Comparison of ENCODE assay signal across 18 mouse cellular contexts in the genomic region with DNA sequence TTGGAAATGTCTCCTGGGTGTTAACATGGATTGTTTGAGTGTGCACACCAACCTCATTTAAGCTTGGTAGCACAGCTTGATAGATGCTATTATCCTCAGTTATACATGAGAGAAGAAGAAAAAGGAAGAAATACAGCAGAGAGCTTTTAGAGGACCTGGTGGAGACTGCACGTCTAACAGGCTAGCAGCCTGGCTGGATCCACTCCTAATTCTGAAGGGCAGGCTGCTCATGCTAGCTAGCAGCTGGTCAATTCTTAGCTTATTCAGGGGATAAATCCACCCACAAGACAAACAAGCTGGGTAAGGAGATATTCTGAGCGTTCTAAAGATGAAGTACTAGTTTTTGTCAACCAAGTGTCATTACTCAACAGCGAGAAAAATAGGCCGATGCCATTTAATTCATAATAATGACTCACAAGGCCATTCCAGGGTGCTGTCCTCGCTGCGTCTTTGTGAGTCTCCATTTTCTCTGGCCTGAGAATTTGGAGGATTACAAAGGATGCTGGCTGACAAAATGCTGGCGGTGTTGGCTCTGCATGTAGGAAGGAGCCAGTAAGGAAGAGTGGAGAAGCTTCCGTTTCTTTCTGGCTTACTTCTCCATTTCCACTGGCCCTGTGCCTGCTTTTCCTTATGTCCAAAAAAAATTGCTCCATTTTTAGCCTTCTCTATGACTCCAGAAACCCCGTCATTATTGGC.
A peak's percentile ranks its signal among the peaks of the same experiment; 100 is the strongest.
DNase-seq lines count a peak whose midpoint lies in the region; ATAC-seq lines count a peak whose summit lies in the region.
"Had no signal": no experiment of that assay in that cellular context is flagged by ENCODE, and none has a peak within 500 bp of the region (broad histone marks: within the 10 kb centered on the region; RNA-seq: fewer than 3 reads in every experiment).

No protein-coding gene starts in this region.

- peaks cover 6% of the 10 kb centered on the region; the same call in 1 of the 2 replicates for H3K4me1 ChIP-seq in hindbrain, embryonic 12.5 days
- H3K4me1 ChIP-seq in kidney, embryonic 15.5 days = 0 out of 2 replicates have a peak, but pooled peaks cover 4% of the 10 kb centered on the region
- H3K4me1 ChIP-seq: intestine, embryonic 15.5 days had no signal

- H3K9me3 ChIP-seq in hindbrain, embryonic 12.5 days (replicated peaks) = no peaks in the 10 kb centered on the region
- H3K9me3 ChIP-seq in kidney, embryonic 15.5 days (replicated peaks) = no peaks in the 10 kb centered on the region
- H3K9me3 ChIP-seq: embryonic facial prominence, embryonic 13.5 days; heart, embryonic 15.5 days; hindbrain, embryonic 13.5 days; intestine, embryonic 15.5 days; limb, embryonic 12.5 days had no signal

- H3K9ac ChIP-seq in hindbrain, embryonic 12.5 days = no peak overlapping the region
- no peak overlapping the region for H3K9ac ChIP-seq in kidney, embryonic 15.5 days
- H3K9ac ChIP-seq: embryonic facial prominence, embryonic 13.5 days; heart, embryonic 15.5 days; hindbrain, embryonic 13.5 days; intestine, embryonic 15.5 days; limb, embryonic 12.5 days; liver, embryonic 14.5 days had no signal

- no peaks in the 10 kb centered on the region for H3K36me3 ChIP-seq in hindbrain, embryonic 12.5 days
- H3K36me3 ChIP-seq in kidney, embryonic 15.5 days = no peaks in the 10 kb centered on the region
- H3K36me3 ChIP-seq: embryonic facial prominence, embryonic 13.5 days; heart, embryonic 15.5 days; hindbrain, embryonic 13.5 days; intestine, embryonic 15.5 days; limb, embryonic 12.5 days had no signal

- H3K4me3 ChIP-seq in hindbrain, embryonic 12.5 days = no peak overlapping the region
- H3K4me3 ChIP-seq in kidney, embryonic 15.5 days (replicated peaks) = no peak overlapping the region
- H3K4me3 ChIP-seq: embryonic facial prominence, embryonic 13.5 days; heart, embryonic 15.5 days; hindbrain, embryonic 13.5 days; intestine, embryonic 15.5 days; limb, embryonic 12.5 days had no signal

- no peaks in the 10 kb centered on the region for H3K27me3 ChIP-seq in hindbrain, embryonic 12.5 days
- H3K27me3 ChIP-seq in kidney, embryonic 15.5 days = peaks cover 5% of the 10 kb centered on the region; the same call in 1 of the 2 replicates
- H3K27me3 ChIP-seq: embryonic facial prominence, embryonic 13.5 days; heart, embryonic 15.5 days; intestine, embryonic 15.5 days had no signal

- H3K27ac ChIP-seq in hindbrain, embryonic 12.5 days = no peak overlapping the region
- no peak overlapping the region for H3K27ac ChIP-seq in kidney, embryonic 15.5 days
- H3K27ac ChIP-seq: embryonic facial prominence, embryonic 13.5 days; heart, embryonic 15.5 days; hindbrain, embryonic 13.5 days; intestine, embryonic 15.5 days; kidney, postnatal 0 days; limb, embryonic 12.5 days; liver, embryonic 14.5 days had no signal

- 84% methylated on average over 9 of the region's 9 CpGs for WGBS in hindbrain, embryonic 12.5 days
- 80% methylated on average over 9 of the region's 9 CpGs for WGBS in kidney, embryonic 15.5 days

- DNase-seq in cerebellum, adult 18-20 months = peak; percentile 12 to 13
- DNase-seq in heart, postnatal 14 days = peak; percentile 15 to 29
- no peak for DNase-seq in heart, adult 8-10 months (ENCODE audit: low spot score)
- peak; percentile 49 for DNase-seq in adrenal gland, adult 8-10 months
- DNase-seq in cerebellum, adult 9-11 months = peak; percentile 28
- DNase-seq: lung, postnatal 10 days; spleen, adult 18-20 months; thymus, adult 18-20 months had no signal

- ATAC-seq in cerebellum, adult (ENCODE audit: insufficient number of reproducible peaks, low FRiP score, low TSS enrichment) = no peak; the same call in none of the 2 replicates
- ATAC-seq in hindbrain, embryonic 12.5 days (ENCODE audit: low FRiP score) = no peak
- ATAC-seq in kidney, embryonic 15.5 days (replicated peaks; ENCODE audit: low FRiP score) = no peak
- ATAC-seq: intestine, embryonic 15.5 days had no signal

- intact Hi-C loops in heart, postnatal 14 days (cut with DNase I) = no loop called here

- no peak overlapping the region for H3K4me2 ChIP-seq in hindbrain, embryonic 12.5 days (replicated peaks)
- no peak overlapping the region for H3K4me2 ChIP-seq in kidney, embryonic 15.5 days
- H3K4me2 ChIP-seq: embryonic facial prominence, embryonic 13.5 days; heart, embryonic 15.5 days; hindbrain, embryonic 13.5 days; intestine, embryonic 15.5 days; limb, embryonic 12.5 days had no signal
